Mouse (Mus musculus): ENCODE data around the gene Tesk1.

The Tesk1 gene

DNA sequence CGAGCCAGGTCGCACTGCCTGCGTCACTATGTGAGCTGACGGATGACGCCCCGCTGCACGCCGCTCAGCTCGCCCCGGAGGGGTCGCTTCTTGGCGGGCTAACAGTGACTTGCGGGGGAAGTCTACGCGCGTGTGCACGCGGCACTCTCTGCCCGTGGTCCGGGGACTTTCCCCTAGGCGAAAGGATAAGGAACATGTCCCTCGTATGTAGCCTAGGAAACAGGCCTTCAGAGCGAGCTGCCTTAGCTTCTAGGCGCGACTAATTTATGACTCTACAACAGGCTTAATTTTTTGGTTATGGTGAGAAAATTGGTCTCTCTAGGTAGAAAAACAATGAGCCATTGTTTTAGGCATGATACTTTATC lies 51.1 kb downstream of the Tesk1 start, which contains the start of gene Ccdc107:
Ccdc107 (plus strand) TSS at position 80 of the 365 bp plus-strand sequence.
- peak; percentile 95 to 96 for DNase-seq (ENCODE audit: low spot score in 2 of 2)

DNA sequence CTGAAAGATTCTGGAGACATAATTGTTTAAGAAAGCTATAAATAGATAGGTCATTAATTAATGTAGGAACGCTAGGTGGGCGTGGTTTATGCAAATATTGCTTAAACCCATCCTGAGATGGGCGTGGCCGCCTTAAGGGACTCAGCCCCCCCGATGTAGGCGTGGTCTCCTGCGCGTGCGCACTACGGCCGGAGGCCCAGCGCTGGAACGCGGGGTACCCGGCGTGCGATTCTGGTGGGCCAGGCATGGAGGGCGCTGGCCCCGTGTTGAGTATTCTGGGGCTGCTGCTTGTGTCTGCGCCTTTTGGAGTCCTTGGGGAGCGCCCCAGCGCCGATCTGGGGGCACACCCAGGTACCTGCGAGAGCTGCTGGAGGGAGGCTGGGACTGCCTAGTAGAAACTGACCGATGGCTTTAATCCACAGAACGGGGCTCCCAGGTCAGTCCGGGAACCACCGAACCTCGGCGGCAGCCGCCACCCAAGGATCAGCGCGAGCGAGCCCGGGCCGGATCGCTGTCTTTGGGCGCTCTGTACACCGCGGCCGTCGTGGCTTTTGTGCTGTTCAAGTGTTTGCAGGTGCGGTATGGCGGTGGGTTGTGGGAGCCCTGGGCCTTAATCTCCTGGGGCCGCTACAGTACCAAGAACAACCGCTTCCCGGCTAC lies 51.6 kb downstream of the Tesk1 start:
- peak; percentile 94 to 96 for DNase-seq (ENCODE audit: low spot score in 2 of 2)

DNA sequence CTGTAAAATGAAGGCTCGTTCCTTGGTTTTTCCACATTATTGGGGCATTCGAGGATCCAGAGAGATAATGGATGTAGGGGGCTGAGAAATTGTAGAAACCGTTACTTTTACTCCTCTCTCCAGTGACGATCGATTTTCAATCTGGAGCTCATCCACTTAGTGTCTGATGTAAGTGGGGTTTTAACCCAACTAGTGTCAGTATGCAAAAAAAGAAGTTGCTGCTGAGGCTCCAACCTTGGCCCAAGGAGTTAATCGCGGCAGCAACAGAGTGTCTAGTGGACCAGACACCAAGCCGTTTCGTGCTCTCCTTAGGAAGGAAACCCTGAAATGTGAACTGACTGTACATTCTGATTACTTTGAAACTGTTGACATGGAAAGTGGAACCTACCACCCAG lies 52.1 kb downstream of the Tesk1 start:
- no peak for DNase-seq (ENCODE audit: low spot score in 2 of 2)

- DNase-seq (ENCODE audit: low spot score in 2 of 2): no peak
These were observed 54.8 kb downstream of the Tesk1 start for GRCm38 (mm10) chr4:43496587-43496986.

GRCm38 (mm10) chr4:43497405-43497804 lies 55.7 kb downstream of the Tesk1 start:
- no peak for DNase-seq (ENCODE audit: low spot score in 2 of 2)

Data from spleen, postnatal 36 days (tissue).